In the genomic region with DNA sequence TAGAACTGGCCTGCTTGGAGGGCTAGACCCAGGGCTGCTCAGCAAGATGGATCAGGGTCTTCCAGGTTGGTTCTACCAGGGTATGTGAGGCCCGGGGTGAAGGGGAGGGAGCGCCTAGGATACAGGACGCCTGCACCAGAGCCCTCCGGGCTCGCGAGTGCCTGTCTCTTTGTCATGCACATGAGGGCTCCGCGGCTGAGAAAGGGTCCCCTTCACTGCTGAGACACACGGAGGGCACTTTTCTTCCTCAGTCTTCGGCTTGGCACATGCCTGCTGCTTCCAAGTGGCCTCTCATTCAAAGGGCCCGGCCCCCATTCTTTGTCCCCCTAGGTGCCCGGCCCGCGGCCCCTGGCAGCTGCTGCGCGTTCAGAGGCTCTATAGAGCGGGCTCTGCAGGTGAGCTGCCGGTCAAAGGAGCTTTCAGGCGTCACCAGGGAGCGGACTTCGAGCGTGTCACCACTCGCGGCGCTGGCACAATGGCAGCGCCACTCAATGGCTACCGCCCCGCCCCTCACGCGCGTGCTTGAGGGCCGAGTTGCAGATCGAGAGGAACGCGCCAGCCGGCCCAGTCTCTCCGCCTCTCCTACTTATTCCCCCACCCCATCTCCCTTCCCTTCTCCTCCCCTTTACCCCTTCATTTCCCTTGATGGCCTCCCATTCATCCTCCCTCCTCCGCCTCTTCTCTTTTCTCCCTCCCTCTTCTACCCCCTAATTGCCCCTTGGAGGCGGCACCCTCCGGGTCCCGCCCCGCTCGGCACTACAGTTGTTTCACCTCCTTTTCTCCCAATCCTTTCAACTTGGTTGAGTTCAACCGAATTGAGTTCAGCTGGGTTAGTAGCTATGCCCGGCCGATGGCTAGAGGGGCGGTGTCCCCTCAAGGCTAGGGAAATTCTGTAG, we compare ENCODE assay signal across 9 mouse cellular contexts. TPM values are rescaled to one million over a fixed set of nuclear protein-coding genes. Genes with fewer than 3 reads are reported as not detected.
DNase-seq lines count a peak whose midpoint lies in the region; ATAC-seq and TF ChIP-seq lines count a peak whose summit lies in the region.
"Had no signal": no experiment of that assay in that cellular context is flagged by ENCODE, and none has a peak within 500 bp of the region (broad histone marks: within the 10 kb centered on the region; RNA-seq: fewer than 3 reads in every experiment).

No protein-coding gene starts in this region.

- H3K27ac ChIP-seq in ES-E14 (ENCODE audit: insufficient read depth, low read depth, low read length, poor library complexity, severe bottlenecking) = no peak overlapping the region
- H3K27ac ChIP-seq in forebrain, embryonic 15.5 days (replicated peaks) = peak overlapping the region; percentile 70
- no peak overlapping the region for H3K27ac ChIP-seq in limb, embryonic 13.5 days
- peak overlapping the region; percentile 12; the same call in 1 of the 2 replicates for H3K27ac ChIP-seq in midbrain, embryonic 16.5 days (ENCODE audit: low read length)

- under 1% methylated on average over 47 of the region's 47 CpGs for WGBS in forebrain, embryonic 15.5 days
- WGBS in limb, embryonic 13.5 days = under 1% methylated on average over 45 of the region's 47 CpGs
- under 1% methylated on average over 47 of the region's 47 CpGs for WGBS in midbrain, embryonic 16.5 days

- no peaks in the 10 kb centered on the region for H3K9me3 ChIP-seq in ES-E14 (ENCODE audit: control insufficient read depth, insufficient read depth, low read depth, low read length)
- no peaks in the 10 kb centered on the region for H3K9me3 ChIP-seq in forebrain, embryonic 15.5 days
- H3K9me3 ChIP-seq in limb, embryonic 13.5 days = no peaks in the 10 kb centered on the region
- no peaks in the 10 kb centered on the region for H3K9me3 ChIP-seq in midbrain, embryonic 16.5 days (replicated peaks; ENCODE audit: control insufficient read depth, low read length, poor library complexity, severe bottlenecking)

- H3K4me1 ChIP-seq in ES-E14 (ENCODE audit: control insufficient read depth in 2 of 2, insufficient read depth in 2 of 2, low read length in 2 of 2, poor library complexity in 1 of 2) = peaks cover 0 to 9% of the 10 kb centered on the region in 2 experiments; a peak in 2 of 4 replicates
- peaks cover 43% of the 10 kb centered on the region for H3K4me1 ChIP-seq in forebrain, embryonic 15.5 days
- H3K4me1 ChIP-seq in limb, embryonic 13.5 days = peaks cover 30% of the 10 kb centered on the region
- peaks cover 32% of the 10 kb centered on the region for H3K4me1 ChIP-seq in midbrain, embryonic 16.5 days (ENCODE audit: control insufficient read depth, insufficient read depth, low read length)

- H3K4me3 ChIP-seq in ES-E14 (ENCODE audit: insufficient read depth in 1 of 2, low read depth in 1 of 2, low read length in 2 of 2, poor library complexity in 1 of 2, severe bottlenecking in 1 of 2) = peak overlapping the region; percentile 66 to 72
- peak overlapping the region; percentile 35 for H3K4me3 ChIP-seq in forebrain, embryonic 15.5 days
- H3K4me3 ChIP-seq in limb, embryonic 13.5 days = peak overlapping the region; percentile 46
- peak overlapping the region; percentile 38 for H3K4me3 ChIP-seq in midbrain, embryonic 16.5 days (ENCODE audit: low read depth, low read length)

- no peaks in the 10 kb centered on the region; the same call in 1 of the 2 replicates for H3K27me3 ChIP-seq in forebrain, embryonic 15.5 days
- H3K27me3 ChIP-seq in limb, embryonic 13.5 days = peaks cover 100% of the 10 kb centered on the region
- H3K27me3 ChIP-seq in midbrain, embryonic 16.5 days (ENCODE audit: control insufficient read depth, insufficient read depth, low read depth, low read length) = peaks cover 26% of the 10 kb centered on the region

- H3K4me2 ChIP-seq in forebrain, embryonic 15.5 days (replicated peaks) = peak overlapping the region; percentile 79
- H3K4me2 ChIP-seq in limb, embryonic 13.5 days (replicated peaks) = peak overlapping the region; percentile 89
- peak overlapping the region; percentile 85 for H3K4me2 ChIP-seq in midbrain, embryonic 16.5 days (ENCODE audit: low read length)

- DNase-seq in cerebellum, adult 18-20 months = peak; percentile 23 to 32
- no peak for DNase-seq in cerebellum, adult 9-11 months
- DNase-seq in ES-E14 (ENCODE audit: low read depth, low spot score) = no peak
- DNase-seq in layer of hippocampus, adult 11-12 months (ENCODE audit: low spot score) = no peak
- DNase-seq in frontal cortex, postnatal 25 days (ENCODE audit: low spot score in 2 of 2) = no peak

- H3K9ac ChIP-seq in ES-E14 (ENCODE audit: insufficient read depth, low read depth, low read length, poor library complexity, severe bottlenecking) = peak overlapping the region; percentile 29; the same call in 1 of the 2 replicates
- H3K9ac ChIP-seq in forebrain, embryonic 15.5 days (replicated peaks) = peak overlapping the region; percentile 55
- H3K9ac ChIP-seq in limb, embryonic 13.5 days = peak overlapping the region; percentile 56
- peak overlapping the region; percentile 67 for H3K9ac ChIP-seq in midbrain, embryonic 16.5 days (ENCODE audit: low read depth, low read length)

- no peaks in the 10 kb centered on the region for H3K36me3 ChIP-seq in ES-E14 (ENCODE audit: control insufficient read depth, insufficient read depth, low read length, poor library complexity, severe bottlenecking)
- H3K36me3 ChIP-seq in forebrain, embryonic 15.5 days = no peaks in the 10 kb centered on the region
- no peaks in the 10 kb centered on the region for H3K36me3 ChIP-seq in limb, embryonic 13.5 days
- no peaks in the 10 kb centered on the region for H3K36me3 ChIP-seq in midbrain, embryonic 16.5 days (ENCODE audit: control insufficient read depth, insufficient read depth, low read length)

- in situ Hi-C loops in ES-E14 (cut with MboI; ENCODE audit: low sequenced_read_pairs in 2 of 2, unreplicated experiment in 2 of 2) = no loop called here

- ATAC-seq in forebrain, embryonic 15.5 days (replicated peaks) = peak; percentile 53
- 0 out of 2 replicates have a peak, but pooled peaks have one; percentile 16 for ATAC-seq in limb, embryonic 13.5 days (ENCODE audit: low FRiP score, low read depth)
- peak; percentile 37 for ATAC-seq in midbrain, embryonic 16.5 days

TF ChIP-seq in ES-E14, 5 proteins besides CTCF, POLR2A, EP300 and RAD21:
- TF ChIP-seq CHD2 (IDR thresholded peaks at IDR 0.05; ENCODE audit: low read depth, low read length) (no peak), MAFK (IDR thresholded peaks at IDR 0.05; ENCODE audit: insufficient read depth, low read depth, low read length) (no peak), ZNF384 (IDR thresholded peaks at IDR 0.05; ENCODE audit: low read depth, low read length) (no peak), HCFC1 (IDR thresholded peaks at IDR 0.05; ENCODE audit: borderline replicate concordance, insufficient read depth, low read length) (no peak), ZC3H11A (IDR thresholded peaks at IDR 0.05; ENCODE audit: borderline replicate concordance, low read depth, low read length) (no peak)

RNA-seq across cellular contexts. Expression of gene Msx3, which starts 12.3 kb away (rescaled TPM):
- 0.16 and 0.27 TPM in 2 replicates for total RNA-seq in ES-E14 (2012; rRNA removed)
- polyA plus RNA-seq in forebrain, embryonic 15.5 days (2015; fragmentation: Nextera tagmentation; extraction: Ambion mirVana) = 0.73 TPM in 2 replicates
- polyA plus RNA-seq in limb, embryonic 13.5 days (2015; fragmentation: Nextera tagmentation; extraction: Ambion mirVana) = not detected in 2 replicates
- 0.45 and 0.55 TPM in 2 replicates for polyA plus RNA-seq in midbrain, embryonic 16.5 days (2015; fragmentation: Nextera tagmentation; extraction: Ambion mirVana)

RNA-seq across cellular contexts. Expression of gene Caly, which starts 21.2 kb away (rescaled TPM):
- total RNA-seq in ES-E14 (2012; rRNA removed) = 0.26 TPM in 1 of 2 replicates, not detected in the other
- polyA plus RNA-seq in forebrain, embryonic 15.5 days (2015; fragmentation: Nextera tagmentation; extraction: Ambion mirVana) = 108 and 117 TPM in 2 replicates
- polyA plus RNA-seq in limb, embryonic 13.5 days (2015; fragmentation: Nextera tagmentation; extraction: Ambion mirVana) = 1.1 TPM in 2 replicates
- 299 and 401 TPM in 2 replicates for polyA plus RNA-seq in midbrain, embryonic 16.5 days (2015; fragmentation: Nextera tagmentation; extraction: Ambion mirVana)

RNA-seq across cellular contexts. Expression of gene Tubgcp2, which starts 24.7 kb away (rescaled TPM):
- 28.1 and 29.0 TPM in 2 replicates for total RNA-seq in ES-E14 (2012; rRNA removed)
- polyA plus RNA-seq in forebrain, embryonic 15.5 days (2015; fragmentation: Nextera tagmentation; extraction: Ambion mirVana) = 69.0 and 69.2 TPM in 2 replicates
- 67.4 and 68.0 TPM in 2 replicates for polyA plus RNA-seq in limb, embryonic 13.5 days (2015; fragmentation: Nextera tagmentation; extraction: Ambion mirVana)
- polyA plus RNA-seq in midbrain, embryonic 16.5 days (2015; fragmentation: Nextera tagmentation; extraction: Ambion mirVana) = 58.0 and 61.0 TPM in 2 replicates

RNA-seq across cellular contexts. Expression of gene Zfp511, which starts 25.0 kb away (rescaled TPM):
- total RNA-seq in ES-E14 (2012; rRNA removed) = 27.1 and 29.6 TPM in 2 replicates
- polyA plus RNA-seq in forebrain, embryonic 15.5 days (2015; fragmentation: Nextera tagmentation; extraction: Ambion mirVana) = 55.8 and 56.6 TPM in 2 replicates
- polyA plus RNA-seq in limb, embryonic 13.5 days (2015; fragmentation: Nextera tagmentation; extraction: Ambion mirVana) = 38.9 and 41.8 TPM in 2 replicates
- 55.9 and 56.5 TPM in 2 replicates for polyA plus RNA-seq in midbrain, embryonic 16.5 days (2015; fragmentation: Nextera tagmentation; extraction: Ambion mirVana)

RNA-seq across cellular contexts. Expression of gene Prap1, which starts 32.0 kb away (rescaled TPM):
- 0.49 TPM in 1 of 2 replicates, not detected in the other for total RNA-seq in ES-E14 (2012; rRNA removed)
- not detected in 2 replicates for polyA plus RNA-seq in forebrain, embryonic 15.5 days (2015; fragmentation: Nextera tagmentation; extraction: Ambion mirVana)
- polyA plus RNA-seq in limb, embryonic 13.5 days (2015; fragmentation: Nextera tagmentation; extraction: Ambion mirVana) = 0.25 TPM in 1 of 2 replicates, not detected in the other
- polyA plus RNA-seq in midbrain, embryonic 16.5 days (2015; fragmentation: Nextera tagmentation; extraction: Ambion mirVana) = not detected in 2 replicates
- polyA plus RNA-seq: cortical plate, adult 2 months had no signal

Comparison
In these comparisons a context has a peak if more than half of its experiments do, and no peak if none do; other contexts are left out.
1. DNase-seq: peak in cerebellum, adult 18-20 months (2 of 2); none in cerebellum, adult 9-11 months (single experiment), ES-E14 (single experiment), layer of hippocampus, adult 11-12 months (single experiment) and frontal cortex, postnatal 25 days (0 of 2).
2. H3K27ac ChIP-seq: peak in forebrain, embryonic 15.5 days (single experiment) and midbrain, embryonic 16.5 days (single experiment); none in ES-E14 (single experiment) and limb, embryonic 13.5 days (single experiment).
3. RNA of gene Caly, which starts 21.2 kb away (polyA plus RNA-seq): 299 to 401 TPM in midbrain, embryonic 16.5 days and 108 to 117 TPM in forebrain, embryonic 15.5 days; 1.1 TPM in limb, embryonic 13.5 days; every median in the first group is over 10 times any median in the second.
4. Peak in every context shown above with its lines, with median percentiles within 50 percentile points of each other: H3K4me3 ChIP-seq, H3K9ac ChIP-seq, ATAC-seq and H3K4me2 ChIP-seq.